Mouse (Mus musculus): ENCODE data around the gene Twist1. TPM values are rescaled to one million over a fixed set of nuclear protein-coding genes. Genes with fewer than 3 reads are reported as not detected.

Gene Twist1
- polyA plus RNA-seq, 1 experiment from 2014 or later = 20.9 TPM

DNA sequence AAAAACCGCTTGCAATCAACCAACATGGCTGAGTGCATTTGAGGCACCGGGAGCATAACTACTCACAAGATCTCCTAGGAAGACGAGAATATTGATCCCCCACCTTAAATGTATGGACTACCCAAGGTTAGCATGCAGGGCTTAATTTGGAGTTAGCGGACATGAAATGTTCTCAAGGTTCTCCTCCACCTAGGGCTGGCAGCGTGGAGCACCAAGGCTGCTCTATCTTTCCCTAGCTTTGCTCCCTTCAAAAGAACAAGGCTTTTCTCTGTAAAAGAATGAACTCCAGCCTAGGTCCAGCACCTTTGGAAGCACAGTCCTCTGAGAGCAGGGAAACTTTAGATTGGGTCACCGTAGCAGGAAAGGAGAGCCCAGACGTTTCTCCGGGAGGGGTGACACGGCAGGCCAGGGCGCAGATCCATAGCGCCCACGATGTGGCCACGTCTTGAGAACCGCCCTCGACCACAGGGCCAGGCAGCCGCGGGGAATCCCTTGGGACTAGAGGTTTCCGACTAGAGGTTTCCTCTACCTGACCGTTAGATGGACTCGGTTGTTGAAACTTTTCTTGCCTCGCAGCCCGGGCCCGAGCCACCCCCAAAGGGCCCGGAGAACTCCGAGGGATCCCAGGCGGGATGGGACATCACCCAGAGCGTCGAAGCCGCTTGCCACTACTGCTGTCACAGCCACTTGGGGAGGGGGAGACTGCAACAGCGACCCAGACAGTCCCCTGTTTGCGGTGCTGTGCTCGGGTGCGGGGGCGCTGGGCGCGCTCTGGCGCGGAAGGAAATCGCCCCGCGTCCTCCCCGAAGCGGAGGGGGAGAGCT lies 683 bp upstream of the Twist1 start:
- DNase-seq (ENCODE audit: low spot score) = no peak
- peak overlapping the region; percentile 63 for H3K4me2 ChIP-seq (ENCODE audit: low read depth)
- no peaks in the 10 kb centered on the region for H3K9me3 ChIP-seq (ENCODE audit: control insufficient read depth, low read length)
- 0 out of 2 replicates have a peak overlapping the region, but pooled peaks have one; percentile 44 for H3K27ac ChIP-seq (ENCODE audit: low read depth, low read length)
- H3K4me3 ChIP-seq (ENCODE audit: low read depth, low read length) = peak overlapping the region; percentile 58
- H3K4me1 ChIP-seq (ENCODE audit: control insufficient read depth, insufficient read depth, low read length) = peaks cover 4% of the 10 kb centered on the region; the same call in 1 of the 2 replicates
- peaks cover 72% of the 10 kb centered on the region for H3K27me3 ChIP-seq (ENCODE audit: control insufficient read depth, insufficient read depth, low read length)
- no peaks in the 10 kb centered on the region for H3K36me3 ChIP-seq (ENCODE audit: control insufficient read depth, insufficient read depth, low read length)
- WGBS = under 1% methylated on average over 41 of the region's 43 CpGs
- H3K9ac ChIP-seq (ENCODE audit: low read length) = peak overlapping the region; percentile 35
- peak; percentile 39; the same call in 1 of the 2 replicates for ATAC-seq (ENCODE audit: insufficient read depth, low FRiP score, low TSS enrichment)

DNA sequence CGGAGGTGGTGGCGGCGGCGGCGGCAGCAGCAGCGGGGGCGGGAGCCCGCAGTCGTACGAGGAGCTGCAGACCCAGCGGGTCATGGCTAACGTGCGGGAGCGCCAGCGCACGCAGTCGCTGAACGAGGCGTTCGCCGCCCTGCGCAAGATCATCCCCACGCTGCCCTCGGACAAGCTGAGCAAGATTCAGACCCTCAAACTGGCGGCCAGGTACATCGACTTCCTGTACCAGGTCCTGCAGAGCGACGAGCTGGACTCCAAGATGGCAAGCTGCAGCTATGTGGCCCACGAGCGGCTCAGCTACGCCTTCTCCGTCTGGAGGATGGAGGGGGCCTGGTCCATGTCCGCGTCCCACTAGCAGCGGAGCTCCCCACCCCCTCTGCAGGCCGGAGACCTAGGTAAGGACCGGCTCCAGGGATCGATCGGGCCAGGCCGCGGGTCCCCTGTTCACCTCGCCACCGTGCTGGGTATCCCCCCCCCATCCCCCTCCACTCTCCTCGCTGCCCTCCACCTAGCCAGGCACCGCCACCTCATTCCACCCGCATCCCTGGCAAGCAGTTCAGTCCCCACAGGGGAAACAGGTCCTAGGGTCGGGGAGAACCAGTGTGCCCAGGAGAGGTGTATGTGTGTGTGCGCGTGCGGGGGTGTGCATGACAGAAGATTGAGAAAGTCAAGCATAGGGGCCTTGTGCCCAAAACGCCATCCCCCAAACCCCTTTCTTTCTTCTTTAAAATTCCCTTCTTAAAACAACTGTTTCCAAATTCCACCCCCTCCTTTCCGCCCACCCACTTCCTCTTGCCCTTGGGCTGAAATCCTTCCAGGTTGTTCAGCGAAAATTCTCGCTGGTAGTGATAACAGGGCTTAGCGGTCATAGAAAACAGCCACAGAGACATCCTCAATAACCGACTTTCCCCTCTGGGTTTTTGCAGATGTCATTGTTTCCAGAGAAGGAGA lies 1.0 kb downstream of the Twist1 start:
- DNase-seq (ENCODE audit: low spot score) (peak; percentile 63), ATAC-seq (ENCODE audit: insufficient read depth, low FRiP score, low TSS enrichment) (peak; percentile 32; the same call in 1 of the 2 replicates)
- Histone ChIP-seq H3K36me3 (ENCODE audit: control insufficient read depth, insufficient read depth, low read length) (no peaks in the 10 kb centered on the region), H3K9me3 (ENCODE audit: control insufficient read depth, low read length) (no peaks in the 10 kb centered on the region), H3K27me3 (ENCODE audit: control insufficient read depth, insufficient read depth, low read length) (peaks cover 83% of the 10 kb centered on the region), H3K4me2 (ENCODE audit: low read depth) (peak overlapping the region; percentile 63), H3K27ac (ENCODE audit: low read depth, low read length) (peak overlapping the region; percentile 89), H3K9ac (ENCODE audit: low read length) (peak overlapping the region; percentile 70), H3K4me3 (ENCODE audit: low read depth, low read length) (peak overlapping the region; percentile 58), H3K4me1 (ENCODE audit: control insufficient read depth, insufficient read depth, low read length) (peaks cover 13% of the 10 kb centered on the region)
- under 1% methylated on average over 44 of the region's 56 CpGs for WGBS

DNA sequence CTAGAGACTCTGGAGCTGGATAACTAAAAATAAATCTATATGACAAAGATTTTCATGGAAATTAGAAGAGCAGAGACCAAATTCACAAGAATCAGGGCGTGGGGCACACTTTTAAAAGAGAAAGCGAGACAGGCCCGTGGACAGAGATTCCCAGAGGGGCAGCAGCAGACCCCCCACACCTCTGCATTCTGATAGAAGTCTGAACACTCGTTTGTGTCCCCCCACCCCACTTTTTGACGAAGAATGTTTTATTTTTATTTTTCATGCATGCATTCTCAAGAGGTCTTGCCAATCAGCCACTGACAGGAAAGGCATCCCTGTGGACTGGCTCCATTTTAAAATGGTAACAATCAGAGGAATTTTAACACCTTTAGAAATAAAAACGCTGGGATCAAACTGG lies 1.7 kb downstream of the Twist1 start:
- peak; percentile 25 for DNase-seq (ENCODE audit: low spot score)
- WGBS = 0% methylated on average over 6 of the region's 6 CpGs

DNA sequence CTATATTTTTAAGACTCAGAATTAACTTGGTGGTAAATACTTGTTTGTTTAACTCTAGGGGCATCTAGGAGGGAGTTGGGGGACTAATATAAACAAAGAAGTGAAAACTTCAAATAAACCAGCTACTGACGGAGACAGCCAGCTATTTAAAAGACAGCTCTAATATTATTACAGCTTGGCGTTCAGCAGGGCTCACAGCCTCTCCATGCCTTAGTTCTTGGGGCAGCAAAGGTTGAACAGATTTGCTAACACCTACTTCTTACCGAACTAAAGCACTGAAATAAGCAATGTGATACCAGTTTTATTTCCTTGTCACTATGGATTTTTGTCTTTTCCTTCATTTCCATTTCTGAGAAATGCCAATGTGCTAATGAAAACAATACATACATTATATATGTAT lies 2.4 kb downstream of the Twist1 start:
- Histone ChIP-seq H3K36me3 (ENCODE audit: control insufficient read depth, insufficient read depth, low read length) (no peaks in the 10 kb centered on the region), H3K4me2 (ENCODE audit: low read depth) (no peak overlapping the region; the same call in 1 of the 2 replicates), H3K9ac (ENCODE audit: low read length) (no peak overlapping the region), H3K4me3 (ENCODE audit: low read depth, low read length) (peak overlapping the region; percentile 23), H3K9me3 (ENCODE audit: control insufficient read depth, low read length) (no peaks in the 10 kb centered on the region), H3K4me1 (ENCODE audit: control insufficient read depth, insufficient read depth, low read length) (peaks cover 13% of the 10 kb centered on the region), H3K27me3 (ENCODE audit: control insufficient read depth, insufficient read depth, low read length) (peaks cover 90% of the 10 kb centered on the region), H3K27ac (ENCODE audit: low read depth, low read length) (no peak overlapping the region)
- WGBS = 2% methylated on average over 3 of the region's 3 CpGs
- DNase-seq (ENCODE audit: low spot score) (no peak), ATAC-seq (ENCODE audit: insufficient read depth, low FRiP score, low TSS enrichment) (no peak)

More for the DNA sequence above, 1.7 kb downstream of the Twist1 start:
- H3K27me3 ChIP-seq (ENCODE audit: control insufficient read depth, insufficient read depth, low read length) = peaks cover 85% of the 10 kb centered on the region
- H3K36me3 ChIP-seq (ENCODE audit: control insufficient read depth, insufficient read depth, low read length) = no peaks in the 10 kb centered on the region
- ATAC-seq (ENCODE audit: insufficient read depth, low FRiP score, low TSS enrichment) = no peak
- H3K4me2 ChIP-seq (ENCODE audit: low read depth) = peak overlapping the region; percentile 63; the same call in 1 of the 2 replicates
- H3K4me3 ChIP-seq (ENCODE audit: low read depth, low read length) = peak overlapping the region; percentile 58
- no peak overlapping the region for H3K27ac ChIP-seq (ENCODE audit: low read depth, low read length)
- no peaks in the 10 kb centered on the region for H3K9me3 ChIP-seq (ENCODE audit: control insufficient read depth, low read length)
- H3K4me1 ChIP-seq (ENCODE audit: control insufficient read depth, insufficient read depth, low read length) = peaks cover 13% of the 10 kb centered on the region
- H3K9ac ChIP-seq (ENCODE audit: low read length) = peak overlapping the region; percentile 70

DNA sequence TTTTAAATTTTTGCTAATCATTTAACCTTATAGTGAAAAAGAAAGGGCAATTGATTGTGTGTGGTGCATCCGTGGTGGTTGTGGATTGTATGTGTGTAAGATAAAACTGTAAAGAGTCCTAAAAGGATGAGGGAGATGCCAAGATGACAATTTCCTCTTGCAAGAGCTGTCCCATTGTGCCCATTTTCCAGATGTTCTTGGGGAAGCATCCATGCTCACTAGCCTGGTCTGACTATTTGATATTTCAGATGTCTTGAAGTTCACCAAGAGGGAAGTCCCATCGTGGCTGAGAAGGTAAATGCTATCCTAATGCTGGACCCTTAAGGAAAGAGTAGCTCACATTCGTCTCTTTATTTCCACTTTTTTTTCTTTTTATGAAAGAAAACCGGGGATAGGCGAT lies 3.5 kb downstream of the Twist1 start:
- no peak overlapping the region for H3K27ac ChIP-seq (ENCODE audit: low read depth, low read length)

DNA sequence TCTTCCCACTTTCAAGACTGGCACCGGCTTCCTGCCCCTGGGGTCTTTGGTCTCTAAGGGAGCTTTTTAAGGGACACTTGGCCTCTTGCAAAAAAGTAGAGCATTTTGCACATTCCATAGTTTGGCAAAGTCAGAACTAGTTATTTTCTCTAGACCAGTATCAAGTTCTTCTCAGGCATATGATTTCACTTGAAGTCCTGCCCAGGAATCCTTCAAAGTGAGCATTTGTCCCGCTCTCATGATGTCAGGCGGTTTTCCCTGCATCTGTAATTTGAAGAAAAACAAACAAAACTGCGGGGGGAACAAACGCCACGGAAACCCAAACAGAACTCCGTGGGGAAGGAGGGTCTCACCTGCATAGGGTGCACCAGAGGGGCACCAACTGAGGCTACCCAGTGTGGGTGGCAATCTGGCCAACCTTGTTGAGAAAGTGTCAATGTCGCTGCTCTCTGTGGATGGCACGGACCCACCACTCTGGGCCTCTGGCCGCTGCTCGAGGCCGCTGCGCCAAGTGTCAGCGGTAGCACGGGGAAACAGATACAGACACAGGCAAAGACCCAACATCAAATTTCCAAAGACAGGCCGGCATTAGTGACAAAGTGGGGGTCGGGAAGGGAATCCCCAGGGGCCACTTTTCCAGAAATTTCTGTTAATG lies 4.8 kb downstream of the Twist1 start:
- H3K4me3 ChIP-seq (ENCODE audit: low read depth, low read length) = peak overlapping the region; percentile 6; the same call in 1 of the 2 replicates
- no peaks in the 10 kb centered on the region for H3K36me3 ChIP-seq (ENCODE audit: control insufficient read depth, insufficient read depth, low read length)
- no peak overlapping the region for H3K9ac ChIP-seq (ENCODE audit: low read length)
- H3K27ac ChIP-seq (ENCODE audit: low read depth, low read length) = no peak overlapping the region
- peaks cover 83% of the 10 kb centered on the region for H3K27me3 ChIP-seq (ENCODE audit: control insufficient read depth, insufficient read depth, low read length)
- peak overlapping the region; percentile 36 for H3K4me2 ChIP-seq (ENCODE audit: low read depth)
- peak; percentile 51 for DNase-seq (ENCODE audit: low spot score)
- no peaks in the 10 kb centered on the region for H3K9me3 ChIP-seq (ENCODE audit: control insufficient read depth, low read length)
- peaks cover 17% of the 10 kb centered on the region for H3K4me1 ChIP-seq (ENCODE audit: control insufficient read depth, insufficient read depth, low read length)
- ATAC-seq (ENCODE audit: insufficient read depth, low FRiP score, low TSS enrichment) = no peak
- 1% methylated on average over 17 of the region's 17 CpGs for WGBS

More for the DNA sequence above, 3.5 kb downstream of the Twist1 start:
- WGBS = 7% methylated on average over 5 of the region's 5 CpGs
- Histone ChIP-seq H3K36me3 (ENCODE audit: control insufficient read depth, insufficient read depth, low read length) (no peaks in the 10 kb centered on the region), H3K4me1 (ENCODE audit: control insufficient read depth, insufficient read depth, low read length) (peaks cover 13% of the 10 kb centered on the region), H3K4me2 (ENCODE audit: low read depth) (peak overlapping the region; percentile 27), H3K9me3 (ENCODE audit: control insufficient read depth, low read length) (no peaks in the 10 kb centered on the region), H3K27me3 (ENCODE audit: control insufficient read depth, insufficient read depth, low read length) (peaks cover 86% of the 10 kb centered on the region), H3K9ac (ENCODE audit: low read length) (no peak overlapping the region), H3K4me3 (ENCODE audit: low read depth, low read length) (peak overlapping the region; percentile 21)
- DNase-seq (ENCODE audit: low spot score) (peak; percentile 18), ATAC-seq (ENCODE audit: insufficient read depth, low FRiP score, low TSS enrichment) (no peak)

DNA sequence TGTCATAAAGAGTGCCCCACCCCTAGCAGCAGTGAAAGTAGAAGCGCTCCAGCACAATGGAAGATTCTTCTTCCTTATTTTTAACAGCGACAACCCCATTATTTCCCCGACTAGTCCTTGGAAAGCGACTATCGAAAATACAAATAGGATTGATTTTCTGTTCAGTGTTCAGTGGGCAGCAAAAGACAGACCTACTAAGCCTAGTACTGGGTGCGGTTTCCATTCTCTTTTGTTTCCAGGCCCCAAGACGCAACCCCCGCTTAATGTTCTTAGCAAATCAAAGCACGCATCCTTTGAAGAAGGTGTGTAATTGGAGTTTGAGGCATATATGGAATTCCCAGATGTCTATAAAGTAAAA lies 5.3 kb downstream of the Twist1 start:
- Histone ChIP-seq H3K9ac (ENCODE audit: low read length) (peak overlapping the region; percentile 10; the same call in 1 of the 2 replicates), H3K4me1 (ENCODE audit: control insufficient read depth, insufficient read depth, low read length) (peaks cover 20% of the 10 kb centered on the region), H3K4me3 (ENCODE audit: low read depth, low read length) (peak overlapping the region; percentile 6; the same call in 1 of the 2 replicates), H3K36me3 (ENCODE audit: control insufficient read depth, insufficient read depth, low read length) (no peaks in the 10 kb centered on the region), H3K9me3 (ENCODE audit: control insufficient read depth, low read length) (no peaks in the 10 kb centered on the region), H3K27ac (ENCODE audit: low read depth, low read length) (no peak overlapping the region), H3K27me3 (ENCODE audit: control insufficient read depth, insufficient read depth, low read length) (peaks cover 84% of the 10 kb centered on the region), H3K4me2 (ENCODE audit: low read depth) (peak overlapping the region; percentile 36)
- no peak for DNase-seq (ENCODE audit: low spot score)
- ATAC-seq (ENCODE audit: insufficient read depth, low FRiP score, low TSS enrichment) = no peak
- 4% methylated on average over 9 of the region's 9 CpGs for WGBS
